Mouse (Mus musculus) liver, adult 2 months (tissue): ENCODE data around the gene Spata18. TPM values are rescaled to one million over a fixed set of nuclear protein-coding genes. Genes with fewer than 3 reads are reported as not detected.
A peak's percentile ranks its signal among the peaks of the same experiment; 100 is the strongest.

Source experiments
- DNase-seq: peaks from one replicate; pipeline ENCODE4 v3.0.0-alpha.2; 2011; ENCODE audit warnings: low read depth, low spot score; ENCODE audit errors: extremely low read depth
- H3K27ac ChIP-seq: fragments of 200-500 bp; replicated peaks from 2 replicates; pipeline ENCODE4 v1.5.1; 2012; ENCODE audit warnings: low read depth, mild to moderate bottlenecking, control low read depth, inconsistent platforms, low read length; ENCODE audit not compliant: insufficient read depth
- H3K27me3 ChIP-seq: fragments of 200-500 bp; 2 replicates; pipeline ENCODE4 v1.6.1; 2012; ENCODE audit warnings: mild to moderate bottlenecking, moderate library complexity, low read length, inconsistent platforms; ENCODE audit not compliant: control insufficient read depth, insufficient read depth
- H3K36me3 ChIP-seq: fragments of 200-500 bp; 2 replicates; pipeline ENCODE4 v1.6.1; 2012; ENCODE audit warnings: low read length, inconsistent platforms; ENCODE audit not compliant: control insufficient read depth, insufficient read depth
- H3K4me1 ChIP-seq: fragments of 200-500 bp; 2 replicates; pipeline ENCODE4 v1.6.1; 2011; ENCODE audit warnings: low read length; ENCODE audit not compliant: control insufficient read depth, insufficient read depth
- H3K4me3 ChIP-seq: fragments of 200-500 bp; 2 replicates; pipeline ENCODE4 v1.5.1; 2011; ENCODE audit warnings: low read depth, mild to moderate bottlenecking, control low read depth, low read length, moderate library complexity; ENCODE audit not compliant: insufficient read depth
- H3K79me2 ChIP-seq: fragments of 200-500 bp; 2 replicates; pipeline ENCODE4 v1.6.1; 2012; ENCODE audit warnings: inconsistent platforms, mild to moderate bottlenecking, low read length, moderate library complexity; ENCODE audit not compliant: control insufficient read depth, insufficient read depth
- H3K9ac ChIP-seq: fragments of 200-500 bp; 2 replicates; pipeline ENCODE4 v1.6.1; 2012; ENCODE audit warnings: low read depth, mild to moderate bottlenecking, control low read depth, inconsistent platforms, low read length
- CTCF ChIP-seq: fragments of 200-500 bp; IDR thresholded peaks from 2 replicates; pipeline ENCODE4 v1.5.1; 2011; ENCODE audit warnings: low read depth, low read length, control low read depth
- POLR2A ChIP-seq: fragments of 200-500 bp; IDR thresholded peaks from 2 replicates; pipeline ENCODE4 v1.6.1; 2011; ENCODE audit warnings: low read length, control low read depth; ENCODE audit not compliant: insufficient read depth; ENCODE audit errors: extremely low read depth
- WGBS: fragments of 180-500 bp; shearing (Covaris S2); methylation state at CpG from one replicate; pipeline ENCODE4 v1.1.7; 2018; 5-methylcytosine and 5-hydroxymethylcytosine counted together
- polyA plus RNA-seq: library from polyadenylated mRNA; depleted of rRNA; stranded (reverse); fragments of >200 nt; gene quantifications from 2 replicates; pipeline ENCODE4 v1.2.3, GENCODE M21; 2012
- total RNA-seq: library from RNA; depleted of rRNA; stranded (reverse); fragments of >200 nt; gene quantifications from 2 replicates; pipeline ENCODE4 v1.2.3, GENCODE M21; 2014

The Spata18 gene
- total and polyA plus RNA-seq, 2 experiments = not detected

DNA sequence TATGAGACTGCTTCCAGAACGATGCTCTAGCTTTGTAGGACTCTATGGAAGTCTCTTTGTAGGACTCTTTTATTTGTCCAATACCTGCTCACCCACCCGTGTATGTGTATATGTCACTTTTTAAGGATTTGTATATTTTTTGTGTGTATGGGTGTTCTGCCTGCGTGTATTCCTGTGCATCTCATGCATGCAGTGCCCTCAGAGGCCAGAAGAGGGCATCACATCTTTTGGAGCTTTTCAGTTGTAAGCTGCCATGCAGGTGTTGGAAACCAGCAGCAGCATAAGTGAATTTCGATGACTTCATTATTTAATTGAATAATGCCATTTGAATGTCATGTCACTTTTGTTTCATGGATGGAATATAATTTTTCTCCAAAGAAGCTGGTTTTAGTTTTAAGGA lies 9.1 kb upstream of the Spata18 start:
- TF ChIP-seq POLR2A (no peak), CTCF (peak; percentile 39; the same call in 1 of the 2 replicates)
- Histone ChIP-seq H3K4me3 (no peak overlapping the region), H3K27me3 (peaks cover 3% of the 10 kb centered on the region; the same call in 1 of the 2 replicates), H3K79me2 (no peaks in the 10 kb centered on the region), H3K36me3 (no peaks in the 10 kb centered on the region), H3K9ac (no peak overlapping the region), H3K4me1 (no peaks in the 10 kb centered on the region), H3K27ac (no peak overlapping the region)
- no peak for DNase-seq
- 92% methylated on average over 4 of the region's 4 CpGs for WGBS

DNA sequence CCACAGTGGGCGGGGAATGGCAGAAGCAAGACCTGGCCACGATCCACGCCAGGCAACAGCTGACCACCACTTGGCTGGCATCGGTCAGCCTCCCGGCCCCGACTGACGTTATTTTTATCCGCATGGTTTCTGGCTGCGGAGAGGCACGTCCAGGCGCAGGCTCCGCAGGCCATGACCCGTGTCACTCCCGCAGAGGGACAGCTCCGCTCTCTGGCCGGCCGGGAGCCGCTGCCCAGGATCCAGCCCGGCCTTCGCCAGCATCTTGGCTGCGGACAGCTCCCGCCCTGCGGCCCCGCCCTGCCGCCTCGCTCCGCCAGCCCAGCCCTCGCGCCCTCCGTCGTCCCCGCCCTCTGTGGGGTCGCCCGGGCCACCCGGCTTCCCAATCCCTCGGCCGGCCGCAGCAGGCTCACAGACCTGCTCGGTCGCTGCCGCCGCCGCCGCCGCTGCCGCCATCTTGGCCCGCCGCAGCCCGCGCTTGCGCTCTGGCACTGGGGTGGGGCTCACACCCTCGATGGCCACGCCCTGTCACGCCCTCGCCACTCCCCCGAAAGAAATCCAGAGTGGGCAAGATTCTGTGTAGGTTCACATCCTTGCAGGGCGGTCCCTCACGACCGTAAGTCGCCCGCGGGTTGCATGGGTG lies 3.8 kb upstream of the Spata18 start, which contains the start of gene Sgcb:
Gene Sgcb, minus strand, starts transcription at position 530 of the 640 bp plus-strand sequence.
- no peak for TF ChIP-seq CTCF
- TF ChIP-seq POLR2A = no peak
- Histone ChIP-seq H3K27ac (no peak within 1 kb of the TSS), H3K9ac (peak within 1 kb of the TSS; percentile 77), H3K4me3 (peak within 1 kb of the TSS; percentile 77), H3K4me1 (peaks cover 6% of the 10 kb centered on the region), H3K36me3 (no peaks in the 10 kb centered on the region), H3K27me3 (peaks cover 19% of the 10 kb centered on the region), H3K79me2 (no peaks in the 10 kb centered on the region)
- DNase-seq = peak; percentile 19
- 2% methylated on average over 53 of the region's 62 CpGs for WGBS

DNA sequence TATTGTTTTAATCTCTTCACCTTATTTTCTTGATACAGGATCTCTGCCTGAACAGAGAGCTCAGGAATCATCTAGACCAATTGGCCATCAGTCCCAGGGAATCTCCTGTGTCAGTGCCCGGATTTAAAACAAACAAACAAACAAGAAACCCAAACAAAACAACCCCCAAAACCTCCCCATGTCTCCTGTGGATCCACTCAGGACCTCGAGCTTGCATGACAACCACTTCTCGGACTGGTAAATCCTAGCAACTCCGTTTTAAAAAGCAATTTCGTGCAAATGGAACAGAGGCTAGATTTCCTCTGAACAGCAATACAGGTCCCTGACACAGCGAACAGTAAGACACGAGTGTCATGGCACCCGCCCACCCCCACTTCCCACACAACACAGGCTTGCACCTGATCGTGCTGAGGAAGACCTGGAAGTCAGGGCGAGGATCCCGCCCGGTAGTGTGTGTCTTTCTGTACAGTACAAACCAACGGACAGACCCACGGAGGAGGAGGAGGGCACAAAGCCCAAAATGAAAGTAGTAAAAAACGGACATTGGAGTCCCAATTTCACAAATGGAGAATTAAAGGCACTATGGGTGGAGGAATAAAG lies 714 bp upstream of the Spata18 start:
- WGBS = 3% methylated on average over 15 of the region's 15 CpGs

GRCm38 (mm10) chr5:73651855-73652201 lies 649 bp downstream of the Spata18 start:
- Histone ChIP-seq H3K27ac (no peak overlapping the region), H3K27me3 (peaks cover 16% of the 10 kb centered on the region), H3K9ac (no peak overlapping the region), H3K36me3 (no peaks in the 10 kb centered on the region), H3K4me1 (peaks cover 6% of the 10 kb centered on the region), H3K4me3 (no peak overlapping the region), H3K79me2 (no peaks in the 10 kb centered on the region)
- no peak for DNase-seq
- WGBS = 2% methylated on average over 4 of the region's 4 CpGs
- TF ChIP-seq CTCF = no peak

More for the DNA sequence above, 714 bp upstream of the Spata18 start:
- H3K9ac ChIP-seq = no peak overlapping the region
- no peak for TF ChIP-seq POLR2A
- no peak for TF ChIP-seq CTCF
- H3K27me3 ChIP-seq = peaks cover 19% of the 10 kb centered on the region
- no peaks in the 10 kb centered on the region for H3K36me3 ChIP-seq
- H3K79me2 ChIP-seq = no peaks in the 10 kb centered on the region
- H3K27ac ChIP-seq = no peak overlapping the region
- no peak for DNase-seq
- H3K4me1 ChIP-seq = peaks cover 6% of the 10 kb centered on the region
- H3K4me3 ChIP-seq = peak overlapping the region; percentile 57

DNA sequence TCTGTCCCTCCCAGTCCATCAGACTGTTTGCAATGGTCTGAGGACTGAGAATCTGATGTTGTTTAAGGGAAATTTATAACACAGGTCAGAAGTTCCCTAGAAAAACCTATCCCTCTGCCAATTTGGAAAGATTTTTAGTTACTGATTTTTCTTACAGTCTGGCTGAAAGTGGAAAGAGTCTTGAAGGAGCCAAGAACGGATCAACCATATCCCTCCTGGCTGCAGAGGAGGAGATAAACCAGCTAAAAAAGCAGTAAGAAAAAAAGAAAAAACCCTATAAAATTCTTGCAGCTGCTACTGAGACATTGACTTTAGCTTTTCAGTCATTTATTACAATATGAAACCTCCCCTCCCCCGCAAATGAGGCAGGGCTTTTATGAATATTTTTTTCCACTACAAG lies 15.5 kb downstream of the Spata18 start:
- Histone ChIP-seq H3K79me2 (no peaks in the 10 kb centered on the region), H3K4me3 (no peak overlapping the region), H3K9ac (no peak overlapping the region), H3K27me3 (peaks cover 8% of the 10 kb centered on the region; the same call in 1 of the 2 replicates), H3K4me1 (no peaks in the 10 kb centered on the region), H3K27ac (no peak overlapping the region), H3K36me3 (no peaks in the 10 kb centered on the region)
- DNase-seq = no peak
- WGBS = 82% methylated on average over 2 of the region's 2 CpGs
- TF ChIP-seq CTCF = no peak
- TF ChIP-seq POLR2A = no peak

DNA sequence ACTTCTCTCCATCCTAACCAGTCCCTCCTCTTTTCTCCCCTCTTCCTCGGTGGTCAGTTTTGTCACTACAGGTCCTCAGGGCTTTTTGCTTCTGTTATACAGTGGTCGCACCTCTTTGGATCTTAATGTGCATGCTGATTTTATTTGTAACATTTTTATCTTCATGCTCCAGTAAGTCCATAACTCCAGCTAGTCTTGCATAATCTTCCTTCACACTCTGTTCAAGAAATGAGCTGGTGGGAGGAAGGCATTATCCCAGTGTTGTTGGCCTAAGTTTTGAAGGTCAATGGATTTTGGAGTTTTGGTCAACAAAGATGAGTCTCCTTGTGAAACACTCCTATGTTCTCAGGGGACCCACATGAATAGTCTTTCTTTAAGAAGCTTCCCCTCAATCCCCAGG lies 16.7 kb downstream of the Spata18 start:
- Histone ChIP-seq H3K9ac (no peak overlapping the region), H3K27me3 (peaks cover 6% of the 10 kb centered on the region; the same call in 1 of the 2 replicates), H3K4me3 (no peak overlapping the region), H3K79me2 (no peaks in the 10 kb centered on the region), H3K4me1 (no peaks in the 10 kb centered on the region), H3K36me3 (no peaks in the 10 kb centered on the region), H3K27ac (no peak overlapping the region)
- TF ChIP-seq POLR2A = no peak
- WGBS = 76% methylated on average over 2 of the region's 2 CpGs
- DNase-seq = no peak
